Mouse (Mus musculus) adrenal gland, adult (tissue): ENCODE results near the gene Vamp1.
"Not testable (repeated sequence)": the region's sequence is repeated elsewhere in the genome, so short reads cannot be mapped to it uniquely, and the experiment has no call there.

Experiments used
- DNase-seq, 2 experiments: peaks; one replicate each; pipeline ENCODE4 v3.0.0; 2022 to 2023; ENCODE audit warnings: low spot score in 1 of 2; ENCODE audit not compliant: inconsistent age in 2 of 2

Gene Vamp1

DNA sequence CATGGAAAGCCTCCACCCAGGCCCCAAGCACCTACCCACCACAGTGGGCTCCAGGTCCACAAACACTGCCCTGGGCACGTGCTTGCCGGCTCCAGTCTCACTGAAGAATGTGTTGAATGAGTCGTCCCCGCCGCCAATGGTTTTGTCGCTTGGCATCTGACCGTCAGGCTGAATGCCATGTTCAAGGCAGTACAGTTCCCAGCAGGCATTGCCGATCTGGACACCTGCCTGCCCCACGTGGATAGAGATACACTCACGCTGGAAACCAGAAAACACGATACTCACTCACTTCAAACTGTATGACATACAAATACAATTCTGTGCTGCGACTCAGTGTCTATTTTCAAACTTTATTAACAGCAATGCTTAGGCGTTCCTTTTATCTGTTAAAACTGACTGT, 67.4 kb downstream of the Vamp1 start:
- DNase-seq, result not testable (repeated sequence)

DNA sequence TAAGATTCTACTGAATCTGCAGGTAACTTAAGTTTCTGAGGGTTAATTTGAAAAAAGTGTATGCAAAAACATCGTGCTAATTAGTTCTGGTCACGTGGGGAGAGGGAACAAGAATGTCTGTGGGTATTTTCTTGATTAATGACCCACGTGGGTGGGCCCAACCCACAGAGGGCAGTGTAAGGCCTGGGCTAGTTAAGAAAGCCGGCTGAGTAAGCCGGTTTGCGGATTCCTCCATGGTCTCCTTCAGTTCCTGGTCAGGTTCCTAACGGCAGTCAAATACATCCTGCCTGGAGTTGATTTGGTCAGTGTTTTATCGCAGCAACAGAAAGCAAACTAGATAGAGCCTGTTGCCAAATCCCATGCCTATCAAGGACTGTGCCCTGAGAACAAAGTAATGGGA, 68.9 kb downstream of the Vamp1 start:
- DNase-seq, result no peak

GRCm38 (mm10) chr6:125284751-125285150, 69.4 kb downstream of the Vamp1 start:
- DNase-seq, result no peak

GRCm38 (mm10) chr6:125285890-125286289, 70.5 kb downstream of the Vamp1 start, which contains the start of gene Tuba3a:
TSS of gene Tuba3a (minus strand) at chr6:125286042.
- DNase-seq, result no peak

- no peak for DNase-seq
These were observed 71.6 kb downstream of the Vamp1 start for GRCm38 (mm10) chr6:125286944-125287343.

DNA sequence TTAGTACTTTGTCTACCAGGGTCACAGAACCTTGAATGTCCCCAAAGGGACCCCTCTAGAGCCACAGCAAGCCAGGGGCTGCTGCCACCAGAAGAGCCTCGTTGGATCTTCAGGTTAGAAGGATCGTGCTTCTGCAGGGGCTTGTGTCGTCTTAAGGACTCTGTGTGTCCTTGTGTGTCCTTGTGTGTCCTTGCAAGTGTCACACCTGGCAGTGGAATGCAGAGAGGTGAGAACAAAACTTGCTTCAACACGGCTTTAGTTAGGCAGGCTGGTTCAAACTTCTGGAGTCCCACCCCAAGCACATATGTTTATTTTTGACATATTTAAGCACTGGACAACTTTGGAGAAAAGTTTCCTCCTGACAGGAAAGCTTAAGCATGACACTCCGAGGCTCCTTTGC, 73.4 kb downstream of the Vamp1 start:
- DNase-seq, result no peak

GRCm38 (mm10) chr6:125291329-125291728, 76.0 kb downstream of the Vamp1 start:
- DNase-seq, result no peak

DNA sequence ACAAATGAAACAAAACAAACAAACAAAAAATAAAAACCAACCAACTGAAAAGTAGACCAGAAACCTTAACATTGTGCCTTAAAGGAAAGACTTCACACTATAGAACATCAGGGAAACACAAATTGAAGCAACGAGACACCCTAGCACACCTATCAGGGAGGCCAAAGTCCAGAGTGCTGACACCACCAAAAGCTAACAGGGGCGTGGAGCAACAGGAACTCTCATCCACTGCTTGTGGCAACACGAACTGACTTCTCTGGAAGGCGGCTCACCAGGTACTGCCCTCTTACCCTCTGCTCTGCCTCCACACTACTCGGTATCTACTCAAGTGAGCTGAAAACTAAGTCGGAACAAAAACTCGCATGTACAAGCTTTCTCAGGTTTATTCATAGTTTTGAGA, 76.9 kb downstream of the Vamp1 start:
- no peak for DNase-seq

GRCm38 (mm10) chr6:125294049-125294448, 78.7 kb downstream of the Vamp1 start:
- no peak for DNase-seq
